Mouse (Mus musculus): ENCODE results near the gene Brinp1. TPM values are rescaled to one million over a fixed set of nuclear protein-coding genes. Genes with fewer than 3 reads are reported as not detected.
A peak's percentile ranks its signal among the peaks of the same experiment; 100 is the strongest.

The Brinp1 gene
- polyA plus RNA-seq, 1 experiment from 2014 or later, result 2.3 TPM

- Histone ChIP-seq H3K9me3 (replicated peaks) (no peaks in the 10 kb centered on the region), H3K27ac (ENCODE audit: poor library complexity, severe bottlenecking) (no peak overlapping the region), H3K27me3 (replicated peaks) (no peaks in the 10 kb centered on the region), H3K4me3 (no peak overlapping the region), H3K9ac (no peak overlapping the region), H3K36me3 (no peaks in the 10 kb centered on the region), H3K4me1 (replicated peaks) (no peaks in the 10 kb centered on the region), H3K4me2 (no peak overlapping the region)
- 70% methylated on average over 3 of the region's 3 CpGs for WGBS
- no peak for ATAC-seq (ENCODE audit: insufficient number of reproducible peaks, low FRiP score)
Observed at GRCm38 (mm10) chr4:68920127-68920526, 34.1 kb downstream of the Brinp1 start.

DNA sequence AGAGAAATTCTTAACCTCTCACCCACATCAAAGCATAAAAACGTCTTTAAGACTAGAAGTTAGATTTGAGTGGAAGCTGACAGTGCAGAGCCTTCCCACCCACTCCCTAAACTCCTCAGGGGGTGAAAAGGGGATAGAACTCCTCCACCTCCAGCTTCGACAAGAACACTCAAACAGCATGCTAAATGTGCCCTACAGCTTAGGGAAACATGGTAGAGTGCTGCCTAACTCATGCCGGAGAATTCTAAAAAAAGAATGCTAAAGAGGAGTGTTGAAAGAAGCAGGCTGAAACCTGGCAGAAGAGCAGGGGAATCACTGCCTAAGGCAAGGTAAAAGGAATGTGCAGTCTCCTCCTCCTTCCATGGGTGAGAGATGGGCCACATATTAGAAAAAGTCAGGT lies 43.3 kb downstream of the Brinp1 start:
- no peak overlapping the region for H3K4me2 ChIP-seq
- H3K36me3 ChIP-seq, result no peaks in the 10 kb centered on the region
- H3K9ac ChIP-seq, result no peak overlapping the region
- ATAC-seq (ENCODE audit: insufficient number of reproducible peaks, low FRiP score), result no peak
- no peak overlapping the region for H3K4me3 ChIP-seq
- WGBS, result 30% methylated on average over 3 of the region's 3 CpGs
- H3K4me1 ChIP-seq (replicated peaks), result peaks cover 11% of the 10 kb centered on the region; the same call in 1 of the 2 replicates
- no peaks in the 10 kb centered on the region for H3K27me3 ChIP-seq (replicated peaks)
- no peak overlapping the region for H3K27ac ChIP-seq (ENCODE audit: poor library complexity, severe bottlenecking)
- no peaks in the 10 kb centered on the region for H3K9me3 ChIP-seq (replicated peaks)

GRCm38 (mm10) chr4:68906417-68907210 lies 47.6 kb downstream of the Brinp1 start:
- no peaks in the 10 kb centered on the region for H3K36me3 ChIP-seq
- peak overlapping the region; percentile 55 for H3K4me2 ChIP-seq
- 51% methylated on average over 11 of the region's 11 CpGs for WGBS

DNA sequence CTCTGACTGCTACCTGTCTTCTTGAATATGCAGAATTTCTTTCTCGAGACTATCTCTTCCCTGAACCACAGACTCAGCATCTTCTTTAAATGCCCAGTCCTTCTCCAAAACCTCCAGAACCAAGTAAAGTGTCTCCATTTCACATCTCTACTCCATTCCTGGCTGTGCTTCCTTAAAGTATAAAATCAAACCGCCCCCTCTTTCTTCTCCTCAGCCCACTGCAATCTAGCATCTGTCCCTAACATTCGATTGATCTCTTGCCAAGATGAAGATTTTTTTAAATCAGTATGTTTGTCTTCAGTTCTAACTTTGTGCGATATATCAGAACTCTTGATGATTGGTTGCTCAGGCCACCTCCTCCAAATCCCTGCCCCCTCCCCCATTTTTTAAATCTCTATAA lies 63.7 kb downstream of the Brinp1 start:
- Histone ChIP-seq H3K4me1 (replicated peaks) (no peaks in the 10 kb centered on the region), H3K27me3 (replicated peaks) (no peaks in the 10 kb centered on the region), H3K9me3 (replicated peaks) (no peaks in the 10 kb centered on the region), H3K9ac (no peak overlapping the region), H3K4me3 (no peak overlapping the region), H3K36me3 (no peaks in the 10 kb centered on the region), H3K4me2 (no peak overlapping the region), H3K27ac (ENCODE audit: poor library complexity, severe bottlenecking) (no peak overlapping the region)
- no peak for ATAC-seq (ENCODE audit: insufficient number of reproducible peaks, low FRiP score)
- 78% methylated on average over 4 of the region's 4 CpGs for WGBS

More at GRCm38 (mm10) chr4:68906417-68907210, 47.6 kb downstream of the Brinp1 start:
- H3K27ac ChIP-seq (ENCODE audit: poor library complexity, severe bottlenecking), result no peak overlapping the region; the same call in 1 of the 2 replicates
- H3K4me3 ChIP-seq, result no peak overlapping the region
- H3K9ac ChIP-seq, result no peak overlapping the region
- H3K9me3 ChIP-seq (replicated peaks), result no peaks in the 10 kb centered on the region
- peak; percentile 33; the same call in 1 of the 2 replicates for ATAC-seq (ENCODE audit: insufficient number of reproducible peaks, low FRiP score)
- H3K4me1 ChIP-seq (replicated peaks), result peaks cover 11% of the 10 kb centered on the region; the same call in 1 of the 2 replicates
- no peaks in the 10 kb centered on the region for H3K27me3 ChIP-seq (replicated peaks)

DNA sequence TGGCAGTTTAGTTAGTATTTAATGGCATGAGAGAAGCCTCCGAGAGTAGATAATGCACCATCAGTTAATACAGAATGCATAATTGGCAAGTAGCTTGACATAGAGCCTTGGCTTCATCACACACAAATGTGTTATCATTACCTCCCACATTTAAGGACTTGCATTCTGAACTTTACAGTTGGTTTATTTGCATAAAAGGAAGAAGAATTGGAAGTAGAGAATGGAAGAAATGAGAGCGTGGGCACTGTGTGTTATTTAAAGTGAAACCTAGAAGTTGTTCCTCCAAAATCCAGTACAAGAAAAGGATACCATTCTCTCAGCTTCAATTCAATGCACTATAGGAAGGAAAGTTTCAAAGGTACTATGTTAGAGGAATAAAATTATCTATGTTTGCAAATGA lies 67.9 kb downstream of the Brinp1 start:
- no peaks in the 10 kb centered on the region for H3K36me3 ChIP-seq
- no peak overlapping the region for H3K9ac ChIP-seq
- WGBS, result 78% methylated on average over 2 of the region's 2 CpGs
- no peak overlapping the region for H3K4me2 ChIP-seq
- no peak overlapping the region for H3K4me3 ChIP-seq
- H3K9me3 ChIP-seq (replicated peaks), result no peaks in the 10 kb centered on the region
- H3K4me1 ChIP-seq (replicated peaks), result no peaks in the 10 kb centered on the region
- no peak overlapping the region for H3K27ac ChIP-seq (ENCODE audit: poor library complexity, severe bottlenecking)
- no peak for ATAC-seq (ENCODE audit: insufficient number of reproducible peaks, low FRiP score)
- H3K27me3 ChIP-seq (replicated peaks), result no peaks in the 10 kb centered on the region

DNA sequence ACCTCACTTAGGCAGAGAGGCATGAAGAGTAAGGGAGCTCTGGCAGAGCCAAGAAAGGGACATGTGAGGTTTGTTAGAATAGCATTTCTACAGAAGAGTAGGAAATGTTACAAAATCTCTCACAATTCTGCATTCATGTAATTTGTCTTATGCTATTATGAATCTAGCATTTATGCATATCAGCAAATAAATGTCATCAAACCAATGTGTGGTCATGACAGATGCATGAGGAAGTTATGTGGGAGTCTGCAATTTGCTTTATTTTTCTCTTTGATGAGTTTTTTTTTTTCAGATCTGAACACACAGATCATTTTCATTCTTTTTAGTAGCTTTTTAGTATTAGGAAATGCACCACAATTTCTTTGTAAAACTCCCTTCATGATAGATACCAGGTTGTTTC lies 82.2 kb downstream of the Brinp1 start:
- Histone ChIP-seq H3K4me2 (no peak overlapping the region), H3K36me3 (no peaks in the 10 kb centered on the region)
- no peak for ATAC-seq (ENCODE audit: insufficient number of reproducible peaks, low FRiP score)

GRCm38 (mm10) chr4:68865135-68865767 lies 88.9 kb downstream of the Brinp1 start:
- Histone ChIP-seq H3K4me2 (no peak overlapping the region), H3K4me3 (no peak overlapping the region), H3K27me3 (replicated peaks) (no peaks in the 10 kb centered on the region), H3K36me3 (no peaks in the 10 kb centered on the region), H3K9ac (no peak overlapping the region), H3K27ac (ENCODE audit: poor library complexity, severe bottlenecking) (no peak overlapping the region), H3K9me3 (replicated peaks) (no peaks in the 10 kb centered on the region), H3K4me1 (replicated peaks) (no peaks in the 10 kb centered on the region)
- WGBS, result 71% methylated on average over 4 of the region's 4 CpGs
- ATAC-seq (ENCODE audit: insufficient number of reproducible peaks, low FRiP score), result no peak

More for the DNA sequence above, 82.2 kb downstream of the Brinp1 start:
- H3K9me3 ChIP-seq (replicated peaks), result no peaks in the 10 kb centered on the region
- H3K27ac ChIP-seq (ENCODE audit: poor library complexity, severe bottlenecking), result no peak overlapping the region
- H3K4me3 ChIP-seq, result no peak overlapping the region
- H3K27me3 ChIP-seq (replicated peaks), result no peaks in the 10 kb centered on the region
- H3K9ac ChIP-seq, result no peak overlapping the region
- H3K4me1 ChIP-seq (replicated peaks), result no peaks in the 10 kb centered on the region

- H3K4me1 ChIP-seq (replicated peaks), result no peaks in the 10 kb centered on the region
- ATAC-seq (ENCODE audit: insufficient number of reproducible peaks, low FRiP score), result no peak
- 80% methylated on average over 2 of the region's 2 CpGs for WGBS
- no peak overlapping the region for H3K4me2 ChIP-seq
- H3K9me3 ChIP-seq (replicated peaks), result no peaks in the 10 kb centered on the region
- no peaks in the 10 kb centered on the region for H3K36me3 ChIP-seq
- H3K4me3 ChIP-seq, result no peak overlapping the region
- H3K27ac ChIP-seq (ENCODE audit: poor library complexity, severe bottlenecking), result no peak overlapping the region
- no peak overlapping the region for H3K9ac ChIP-seq
- H3K27me3 ChIP-seq (replicated peaks), result no peaks in the 10 kb centered on the region
Observed at GRCm38 (mm10) chr4:68864668-68865067, 89.5 kb downstream of the Brinp1 start.

GRCm38 (mm10) chr4:68856868-68857267 lies 97.3 kb downstream of the Brinp1 start:
- no peak for ATAC-seq (ENCODE audit: insufficient number of reproducible peaks, low FRiP score)
- H3K4me3 ChIP-seq, result no peak overlapping the region

GRCm38 (mm10) chr4:68849671-68850070 lies 104.5 kb downstream of the Brinp1 start:
- 68% methylated on average over 3 of the region's 3 CpGs for WGBS
- Histone ChIP-seq H3K27ac (ENCODE audit: poor library complexity, severe bottlenecking) (no peak overlapping the region), H3K4me1 (replicated peaks) (no peaks in the 10 kb centered on the region), H3K27me3 (replicated peaks) (no peaks in the 10 kb centered on the region), H3K9ac (no peak overlapping the region), H3K4me2 (no peak overlapping the region), H3K36me3 (no peaks in the 10 kb centered on the region), H3K4me3 (no peak overlapping the region), H3K9me3 (replicated peaks) (no peaks in the 10 kb centered on the region)
- no peak for ATAC-seq (ENCODE audit: insufficient number of reproducible peaks, low FRiP score)

More at GRCm38 (mm10) chr4:68856868-68857267, 97.3 kb downstream of the Brinp1 start:
- H3K27me3 ChIP-seq (replicated peaks), result no peaks in the 10 kb centered on the region
- H3K27ac ChIP-seq (ENCODE audit: poor library complexity, severe bottlenecking), result no peak overlapping the region
- no peaks in the 10 kb centered on the region for H3K9me3 ChIP-seq (replicated peaks)
- no peaks in the 10 kb centered on the region for H3K36me3 ChIP-seq
- H3K4me1 ChIP-seq (replicated peaks), result no peaks in the 10 kb centered on the region
- H3K4me2 ChIP-seq, result no peak overlapping the region
- 61% methylated on average over 1 of the region's 1 CpGs for WGBS
- no peak overlapping the region for H3K9ac ChIP-seq

GRCm38 (mm10) chr4:68846976-68847375 lies 107.2 kb downstream of the Brinp1 start:
- Histone ChIP-seq H3K36me3 (no peaks in the 10 kb centered on the region), H3K9me3 (replicated peaks) (no peaks in the 10 kb centered on the region), H3K4me2 (no peak overlapping the region), H3K9ac (no peak overlapping the region), H3K27me3 (replicated peaks) (no peaks in the 10 kb centered on the region), H3K4me3 (no peak overlapping the region), H3K4me1 (replicated peaks) (no peaks in the 10 kb centered on the region), H3K27ac (ENCODE audit: poor library complexity, severe bottlenecking) (no peak overlapping the region)
- WGBS, result 70% methylated on average over 1 of the region's 1 CpGs
- ATAC-seq (ENCODE audit: insufficient number of reproducible peaks, low FRiP score), result no peak
